Mouse (Mus musculus) brain, embryonic 14.5 days (tissue): ENCODE measurements around the gene Tmem218.

ENCODE experiments used
- CTCF ChIP-seq: fragments of 200-500 bp; IDR thresholded peaks from 2 replicates; pipeline ENCODE4 v1.5.1; 2012; ENCODE audit warnings: inconsistent platforms, mild to moderate bottlenecking, moderate library complexity, borderline replicate concordance; ENCODE audit not compliant: insufficient read depth, insufficient read length; ENCODE audit errors: extremely low read depth
- POLR2A ChIP-seq: fragments of 200-500 bp; IDR thresholded peaks from 2 replicates; pipeline ENCODE4 v1.6.1; 2012; ENCODE audit warnings: mild to moderate bottlenecking, inconsistent platforms, borderline replicate concordance; ENCODE audit not compliant: poor library complexity, insufficient read depth, insufficient read length, severe bottlenecking; ENCODE audit errors: extremely low read depth

- TF ChIP-seq CTCF, result no peak
- TF ChIP-seq POLR2A, result no peak
Observed at GRCm38 (mm10) chr9:37197067-37197466, 11.0 kb upstream of the Tmem218 start.
